Mouse (Mus musculus): ENCODE measurements around the gene Uqcr11.

- no peak for TF ChIP-seq CTCF (IDR thresholded peaks at IDR 0.05; ENCODE audit: borderline replicate concordance, control insufficient read depth, extremely low read depth, insufficient read depth, low read length, poor library complexity)
- TF ChIP-seq POLR2A (IDR thresholded peaks at IDR 0.05; ENCODE audit: control insufficient read depth, extremely low read depth, insufficient read depth, low read length, poor library complexity): no peak
These were observed 8.5 kb downstream of the Uqcr11 start for GRCm38 (mm10) chr10:80398174-80398535.
